ENCODE assay signal across 19 mouse cellular contexts in genomic region chr9:94131367-94131766, GRCm38 (mm10).
"Had no signal": no experiment of that assay in that cellular context is flagged by ENCODE, and none has a peak within 500 bp of the region (broad histone marks: within the 10 kb centered on the region; RNA-seq: fewer than 3 reads in every experiment).

No protein-coding gene starts in this region.

- H3K9ac ChIP-seq: lung, embryonic 14.5 days; midbrain, embryonic 12.5 days; neural tube, embryonic 13.5 days; neural tube, embryonic 15.5 days had no signal

- H3K4me2 ChIP-seq: lung, embryonic 14.5 days; midbrain, embryonic 12.5 days; neural tube, embryonic 13.5 days; neural tube, embryonic 15.5 days had no signal

- H3K9me3 ChIP-seq: midbrain, embryonic 10.5 days; midbrain, embryonic 12.5 days; neural tube, embryonic 13.5 days; neural tube, embryonic 15.5 days had no signal

- H3K36me3 ChIP-seq: midbrain, embryonic 10.5 days; midbrain, embryonic 12.5 days; neural tube, embryonic 13.5 days; neural tube, embryonic 15.5 days had no signal

- H3K27ac ChIP-seq: midbrain, embryonic 10.5 days; midbrain, embryonic 12.5 days; neural tube, embryonic 13.5 days; neural tube, embryonic 15.5 days had no signal

- ATAC-seq: midbrain, embryonic 16.5 days had no signal

- H3K4me1 ChIP-seq: midbrain, embryonic 10.5 days; midbrain, embryonic 12.5 days; neural tube, embryonic 13.5 days; neural tube, embryonic 15.5 days had no signal

- DNase-seq: lung, adult 18-20 months; lung, embryonic 14.5 days; lung, postnatal 10 days; lung, postnatal 4 days; midbrain, embryonic 14.5 days; retina, postnatal 1 day; right cerebral cortex, adult 18-20 months; right cerebral cortex, postnatal 25 days; right cerebral cortex, postnatal 4 days; spleen, adult 18-20 months; thymus, adult 18-20 months; thymus, postnatal 14 days; thymus, postnatal 36 days had no signal

- H3K27me3 ChIP-seq: midbrain, embryonic 12.5 days; neural tube, embryonic 13.5 days; neural tube, embryonic 15.5 days had no signal

- H3K4me3 ChIP-seq: midbrain, embryonic 10.5 days; midbrain, embryonic 12.5 days; myocyte; neural tube, embryonic 13.5 days; neural tube, embryonic 15.5 days had no signal
